Mouse (Mus musculus) stomach, postnatal 0 days (tissue): ENCODE results near the gene Nqo1.

Experiments used
- CTCF ChIP-seq: IDR thresholded peaks from 2 replicates; pipeline ENCODE4 v1.5.1; 2016; ENCODE audit warnings: antibody characterized with exemption, low read depth, mild to moderate bottlenecking, moderate library complexity
- EP300 ChIP-seq: optimal IDR thresholded peaks from 2 replicates; pipeline ENCODE3; 2016; ENCODE audit warnings: antibody characterized with exemption

DNA sequence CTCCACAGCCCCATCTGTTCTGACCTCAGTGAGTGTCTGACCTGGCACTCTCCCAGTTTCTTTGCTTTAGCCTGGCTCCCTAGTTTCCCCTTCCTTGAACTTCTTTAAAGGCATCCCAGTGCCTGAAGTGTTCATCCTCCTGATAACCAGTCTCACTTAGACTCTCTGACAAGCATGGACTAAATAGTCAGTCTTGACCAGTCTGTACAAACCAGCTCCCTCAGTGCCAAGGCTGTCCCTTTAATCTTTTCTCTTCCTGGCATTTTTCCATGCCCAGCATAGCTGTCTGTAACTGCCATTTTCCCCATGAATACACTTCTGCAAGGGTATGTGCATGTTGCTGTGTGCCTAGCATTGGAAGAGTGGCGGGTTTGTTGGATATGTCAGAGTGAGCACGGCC lies 17.9 kb downstream of the Nqo1 start:
- TF ChIP-seq CTCF (no peak), EP300 (no peak)
